Mouse (Mus musculus): ENCODE results near the gene Zdhhc24.

DNA sequence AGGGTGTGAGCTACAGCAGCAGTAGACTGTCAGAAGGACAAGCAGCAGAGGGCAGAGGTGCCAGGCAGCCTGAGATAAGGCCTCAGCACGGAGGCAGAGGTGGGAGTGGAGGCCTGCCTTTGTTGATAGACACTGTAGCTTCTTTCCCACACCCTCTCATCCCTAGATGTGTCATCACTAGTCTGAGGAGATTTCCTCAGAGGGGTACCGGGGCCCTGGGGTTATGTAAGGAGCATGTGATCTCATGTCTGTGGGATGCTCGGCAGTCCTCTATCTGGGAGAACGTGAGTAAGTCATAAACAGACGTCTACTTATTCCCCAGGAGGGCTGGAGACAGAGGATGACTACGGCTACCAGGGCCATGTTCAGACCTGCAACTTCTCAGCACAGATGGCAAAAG lies 19.4 kb upstream of the Zdhhc24 start:
- TF ChIP-seq EP300 (IDR thresholded peaks at IDR 0.05; ENCODE audit: low read depth) (peak; percentile 93), CTCF (IDR thresholded peaks at IDR 0.05; ENCODE audit: low read depth) (peak; percentile 64)

Data from liver, embryonic 14.5 days (tissue).